Mouse (Mus musculus) cerebellum, adult 11 months (tissue): ENCODE measurements around the gene Gm20388.

Experiments
- DNase-seq: peaks from one replicate; pipeline ENCODE4 v3.0.0; 2022

Gm20388 gene

GRCm38 (mm10) chr8:122685097-122685861, 2774.6 kb downstream of the Gm20388 start:
- DNase-seq: no peak

GRCm38 (mm10) chr8:122686879-122687278, 2776.2 kb downstream of the Gm20388 start:
- no peak for DNase-seq

GRCm38 (mm10) chr8:122689315-122689714, 2778.7 kb downstream of the Gm20388 start:
- no peak for DNase-seq

GRCm38 (mm10) chr8:122691018-122691417, 2780.4 kb downstream of the Gm20388 start:
- no peak for DNase-seq

- no peak for DNase-seq
Observed at GRCm38 (mm10) chr8:122692152-122692551, 2781.5 kb downstream of the Gm20388 start.

GRCm38 (mm10) chr8:122695438-122696042, 2784.9 kb downstream of the Gm20388 start:
- DNase-seq: no peak

GRCm38 (mm10) chr8:122697181-122697581, 2786.5 kb downstream of the Gm20388 start:
- DNase-seq: no peak

GRCm38 (mm10) chr8:122697586-122697985, 2786.9 kb downstream of the Gm20388 start:
- DNase-seq: no peak

GRCm38 (mm10) chr8:122698254-122698768, 2787.7 kb downstream of the Gm20388 start:
- no peak for DNase-seq

- no peak for DNase-seq
Observed at GRCm38 (mm10) chr8:122699005-122699492, 2788.4 kb downstream of the Gm20388 start, which contains the start of gene Cbfa2t3. Cbfa2t3 (minus strand) TSS chr8:122699109.

GRCm38 (mm10) chr8:122700628-122701027, 2790.0 kb downstream of the Gm20388 start:
- DNase-seq: no peak

- no peak for DNase-seq
Observed at GRCm38 (mm10) chr8:122701441-122702185, 2791.0 kb downstream of the Gm20388 start.

GRCm38 (mm10) chr8:122702301-122702941, 2791.8 kb downstream of the Gm20388 start:
- no peak for DNase-seq

GRCm38 (mm10) chr8:122702957-122703356, 2792.3 kb downstream of the Gm20388 start:
- no peak for DNase-seq

- no peak for DNase-seq
Observed at GRCm38 (mm10) chr8:122704612-122705011, 2794.0 kb downstream of the Gm20388 start.

- DNase-seq: no peak
Observed at GRCm38 (mm10) chr8:122705901-122706561, 2795.4 kb downstream of the Gm20388 start.

GRCm38 (mm10) chr8:122707184-122707583, 2796.5 kb downstream of the Gm20388 start:
- no peak for DNase-seq

GRCm38 (mm10) chr8:122709340-122710111, 2798.9 kb downstream of the Gm20388 start:
- DNase-seq: peak; percentile 66

GRCm38 (mm10) chr8:122711480-122711879, 2800.8 kb downstream of the Gm20388 start:
- no peak for DNase-seq

GRCm38 (mm10) chr8:122711891-122712365, 2801.3 kb downstream of the Gm20388 start:
- DNase-seq: no peak
